Mouse (Mus musculus) midbrain, embryonic 13.5 days (tissue): ENCODE measurements around the gene Mbd3. TPM values are rescaled to one million over a fixed set of nuclear protein-coding genes. Genes with fewer than 3 reads are reported as not detected.

ENCODE experiments used
- ATAC-seq: fragments of 200-750 bp; cut with Nextera tagmentation; 2 replicates; pipeline ENCODE4 v1.8.0; 2017; ENCODE audit warnings: mild to moderate bottlenecking, moderate TSS enrichment, moderate library complexity
- H3K27ac ChIP-seq: fragments of 300-500 bp; sonication (generic); 2 replicates; pipeline ENCODE4 v1.5.1; 2015; ENCODE audit warnings: inconsistent platforms, mild to moderate bottlenecking, moderate library complexity
- H3K27me3 ChIP-seq: fragments of 300-500 bp; sonication (generic); 2 replicates; pipeline ENCODE4 v1.6.1; 2015; ENCODE audit warnings: mild to moderate bottlenecking, inconsistent platforms
- H3K36me3 ChIP-seq: fragments of 300-500 bp; sonication (generic); 2 replicates; pipeline ENCODE4 v1.6.1; 2015; ENCODE audit warnings: mild to moderate bottlenecking, inconsistent platforms
- H3K4me1 ChIP-seq: fragments of 300-500 bp; sonication (generic); replicated peaks from 2 replicates; pipeline ENCODE4 v1.6.1; 2015; ENCODE audit warnings: inconsistent platforms
- H3K4me2 ChIP-seq: fragments of 300-500 bp; sonication (generic); replicated peaks from 2 replicates; pipeline ENCODE4 v1.6.1; 2015; ENCODE audit warnings: moderate library complexity, mild to moderate bottlenecking, inconsistent platforms
- H3K4me3 ChIP-seq: fragments of 300-500 bp; sonication (generic); replicated peaks from 2 replicates; pipeline ENCODE4 v1.5.1; 2015; ENCODE audit warnings: mild to moderate bottlenecking, inconsistent platforms
- H3K9ac ChIP-seq: fragments of 300-500 bp; sonication (generic); replicated peaks from 2 replicates; pipeline ENCODE4 v1.6.1; 2015; ENCODE audit warnings: mild to moderate bottlenecking, inconsistent platforms
- H3K9me3 ChIP-seq: fragments of 300-500 bp; sonication (generic); 2 replicates; pipeline ENCODE4 v1.6.1; 2016; ENCODE audit warnings: mild to moderate bottlenecking, inconsistent platforms
- WGBS: fragments of 180-500 bp; shearing (Covaris S2); methylation state at CpG from one replicate; pipeline ENCODE4 v1.1.7; 2015; 5-methylcytosine and 5-hydroxymethylcytosine counted together
- polyA plus RNA-seq: library from polyadenylated mRNA; unstranded; fragments of >200 nt; fragmentation: Nextera tagmentation; extraction: Ambion mirVana; gene quantifications from 2 replicates; pipeline ENCODE4 v1.2.1, GENCODE M21; 2015

The Mbd3 gene
- polyA plus RNA-seq = 243 and 257 TPM in 2 replicates

- WGBS = under 1% methylated on average over 73 of the region's 82 CpGs
Observed at GRCm38 (mm10) chr10:80399191-80399972, at the start of gene Mbd3. TSS of gene Mbd3 (minus strand) at chr10:80399550.

GRCm38 (mm10) chr10:80445898-80446601 is 46.7 kb upstream of the Mbd3 start:
- Histone ChIP-seq H3K27me3 (peaks cover 37% of the 10 kb centered on the region), H3K9me3 (no peaks in the 10 kb centered on the region), H3K4me1 (peaks cover 7% of the 10 kb centered on the region), H3K36me3 (no peaks in the 10 kb centered on the region), H3K9ac (no peak overlapping the region), H3K4me2 (peak overlapping the region; percentile 37), H3K4me3 (no peak overlapping the region), H3K27ac (no peak overlapping the region)
- peak; percentile 85 for ATAC-seq
- WGBS = 7% methylated on average over 26 of the region's 26 CpGs

More at GRCm38 (mm10) chr10:80399191-80399972, at the start of gene Mbd3:
- Histone ChIP-seq H3K27me3 (no peaks in the 10 kb centered on the region), H3K9ac (peak within 1 kb of the TSS; percentile 95), H3K4me1 (peaks cover 41% of the 10 kb centered on the region), H3K4me3 (peak within 1 kb of the TSS; percentile 64), H3K27ac (peak within 1 kb of the TSS; percentile 99), H3K4me2 (peak within 1 kb of the TSS; percentile 89), H3K9me3 (0 out of 2 replicates have a peak, but pooled peaks cover 4% of the 10 kb centered on the region), H3K36me3 (peaks cover 51% of the 10 kb centered on the region)
- peak; percentile 96 for ATAC-seq

GRCm38 (mm10) chr10:80445052-80445451 is 45.7 kb upstream of the Mbd3 start:
- H3K27ac ChIP-seq = no peak overlapping the region
- no peak for ATAC-seq
- 50% methylated on average over 1 of the region's 1 CpGs for WGBS
- no peak overlapping the region for H3K4me2 ChIP-seq
- H3K27me3 ChIP-seq = peaks cover 34% of the 10 kb centered on the region
- peak overlapping the region; percentile 36; the same call in 1 of the 2 replicates for H3K9ac ChIP-seq
- no peak overlapping the region for H3K4me3 ChIP-seq
- peaks cover 7% of the 10 kb centered on the region for H3K4me1 ChIP-seq
- H3K9me3 ChIP-seq = no peaks in the 10 kb centered on the region
- no peaks in the 10 kb centered on the region for H3K36me3 ChIP-seq

GRCm38 (mm10) chr10:80444339-80445045 is 45.1 kb upstream of the Mbd3 start:
- Histone ChIP-seq H3K27ac (no peak overlapping the region), H3K9ac (peak overlapping the region; percentile 36), H3K4me2 (no peak overlapping the region), H3K36me3 (no peaks in the 10 kb centered on the region), H3K4me1 (peaks cover 7% of the 10 kb centered on the region), H3K9me3 (no peaks in the 10 kb centered on the region), H3K27me3 (peaks cover 34% of the 10 kb centered on the region), H3K4me3 (no peak overlapping the region)
- 41% methylated on average over 5 of the region's 5 CpGs for WGBS
- ATAC-seq = no peak

- peak overlapping the region; percentile 36; the same call in 1 of the 2 replicates for H3K9ac ChIP-seq
- no peak overlapping the region for H3K4me2 ChIP-seq
- ATAC-seq = no peak
- 80% methylated on average over 8 of the region's 8 CpGs for WGBS
- no peak overlapping the region for H3K27ac ChIP-seq
- H3K9me3 ChIP-seq = no peaks in the 10 kb centered on the region
- H3K4me1 ChIP-seq = peaks cover 7% of the 10 kb centered on the region
- no peaks in the 10 kb centered on the region for H3K36me3 ChIP-seq
- no peak overlapping the region for H3K4me3 ChIP-seq
- H3K27me3 ChIP-seq = peaks cover 30% of the 10 kb centered on the region
Observed at GRCm38 (mm10) chr10:80443575-80444278, 44.4 kb upstream of the Mbd3 start.

- 57% methylated on average over 2 of the region's 2 CpGs for WGBS
- no peak for ATAC-seq
- peaks cover 30% of the 10 kb centered on the region for H3K27me3 ChIP-seq
- H3K27ac ChIP-seq = no peak overlapping the region
- H3K4me3 ChIP-seq = no peak overlapping the region
- no peak overlapping the region for H3K9ac ChIP-seq
- no peak overlapping the region for H3K4me2 ChIP-seq
- H3K9me3 ChIP-seq = no peaks in the 10 kb centered on the region
- H3K36me3 ChIP-seq = no peaks in the 10 kb centered on the region
- peaks cover 7% of the 10 kb centered on the region for H3K4me1 ChIP-seq
Observed at GRCm38 (mm10) chr10:80442989-80443388, 43.6 kb upstream of the Mbd3 start.

GRCm38 (mm10) chr10:80441598-80441997 is 42.2 kb upstream of the Mbd3 start:
- Histone ChIP-seq H3K9ac (no peak overlapping the region), H3K27me3 (peaks cover 33% of the 10 kb centered on the region), H3K36me3 (no peaks in the 10 kb centered on the region), H3K4me1 (peaks cover 7% of the 10 kb centered on the region), H3K4me2 (no peak overlapping the region), H3K9me3 (no peaks in the 10 kb centered on the region), H3K27ac (no peak overlapping the region), H3K4me3 (no peak overlapping the region)
- 57% methylated on average over 8 of the region's 8 CpGs for WGBS
- no peak for ATAC-seq

- ATAC-seq = no peak
- Histone ChIP-seq H3K36me3 (no peaks in the 10 kb centered on the region), H3K27ac (no peak overlapping the region), H3K4me3 (no peak overlapping the region), H3K27me3 (peaks cover 29% of the 10 kb centered on the region), H3K4me2 (no peak overlapping the region), H3K4me1 (peaks cover 3% of the 10 kb centered on the region; the same call in 1 of the 2 replicates), H3K9ac (no peak overlapping the region), H3K9me3 (no peaks in the 10 kb centered on the region)
Observed at GRCm38 (mm10) chr10:80440031-80440430, 40.7 kb upstream of the Mbd3 start.

- Histone ChIP-seq H3K9ac (no peak overlapping the region), H3K27me3 (peaks cover 14% of the 10 kb centered on the region), H3K9me3 (no peaks in the 10 kb centered on the region), H3K4me3 (no peak overlapping the region), H3K4me2 (no peak overlapping the region), H3K27ac (no peak overlapping the region), H3K36me3 (no peaks in the 10 kb centered on the region), H3K4me1 (no peaks in the 10 kb centered on the region; the same call in 1 of the 2 replicates)
- 80% methylated on average over 4 of the region's 4 CpGs for WGBS
- ATAC-seq = no peak
Observed at GRCm38 (mm10) chr10:80437973-80438372, 38.6 kb upstream of the Mbd3 start.

- no peak overlapping the region for H3K4me2 ChIP-seq
- no peak overlapping the region for H3K27ac ChIP-seq
- H3K27me3 ChIP-seq = peaks cover 13% of the 10 kb centered on the region; the same call in 1 of the 2 replicates
- H3K4me3 ChIP-seq = no peak overlapping the region
- no peaks in the 10 kb centered on the region for H3K9me3 ChIP-seq
- H3K36me3 ChIP-seq = no peaks in the 10 kb centered on the region
- ATAC-seq = no peak
- H3K9ac ChIP-seq = no peak overlapping the region
- WGBS = 8% methylated on average over 9 of the region's 9 CpGs
- peaks cover 16% of the 10 kb centered on the region for H3K4me1 ChIP-seq
Observed at GRCm38 (mm10) chr10:80436276-80436675, 36.9 kb upstream of the Mbd3 start.

GRCm38 (mm10) chr10:80435764-80436163 is 36.4 kb upstream of the Mbd3 start:
- no peak overlapping the region for H3K27ac ChIP-seq
- no peaks in the 10 kb centered on the region for H3K9me3 ChIP-seq
- H3K9ac ChIP-seq = no peak overlapping the region
- no peak overlapping the region for H3K4me2 ChIP-seq
- no peak for ATAC-seq
- H3K27me3 ChIP-seq = peaks cover 13% of the 10 kb centered on the region; the same call in 1 of the 2 replicates
- no peak overlapping the region for H3K4me3 ChIP-seq
- 39% methylated on average over 7 of the region's 7 CpGs for WGBS
- H3K4me1 ChIP-seq = peaks cover 21% of the 10 kb centered on the region
- peaks cover 2% of the 10 kb centered on the region for H3K36me3 ChIP-seq
